Mouse (Mus musculus) myocyte (in vitro differentiated cells): ENCODE data around the gene Gm29776. TPM values are rescaled to one million over a fixed set of nuclear protein-coding genes. Genes with fewer than 3 reads are reported as not detected.

Experiments used
- H3K27me3 ChIP-seq: one replicate; pipeline ENCODE4 v1.6.1; 2011; ENCODE audit not compliant: control insufficient read depth, insufficient read depth, insufficient read length
- H3K36me3 ChIP-seq: one replicate; pipeline ENCODE4 v1.6.1; 2011; ENCODE audit not compliant: control insufficient read depth, insufficient read depth
- H3K4me2 ChIP-seq: one replicate; pipeline ENCODE4 v1.6.1; 2011; ENCODE audit warnings: low read depth, control low read depth
- H3K4me3 ChIP-seq: one replicate; pipeline ENCODE4 v1.5.1; 2011; ENCODE audit warnings: mild to moderate bottlenecking, control low read depth, moderate library complexity
- H3K79me2 ChIP-seq: one replicate; pipeline ENCODE4 v1.6.1; 2011; ENCODE audit not compliant: control insufficient read depth, insufficient read depth
- H3ac ChIP-seq: one replicate; pipeline ENCODE4 v1.6.1; 2011; ENCODE audit not compliant: control insufficient read depth, insufficient read length
- CEBPB ChIP-seq: IDR thresholded peaks from 2 replicates; pipeline ENCODE4 v1.6.1; 2011; ENCODE audit warnings: mild to moderate bottlenecking, moderate library complexity; ENCODE audit not compliant: poor library complexity, insufficient read depth, severe bottlenecking
- E2F4 ChIP-seq: IDR thresholded peaks from one replicate; pipeline ENCODE4 v1.6.1; 2011; ENCODE audit warnings: mild to moderate bottlenecking, control low read depth, moderate library complexity; ENCODE audit not compliant: insufficient read depth
- MAX ChIP-seq: IDR thresholded peaks from one replicate; pipeline ENCODE4 v1.6.1; 2011; ENCODE audit warnings: low read depth, mild to moderate bottlenecking, control low read depth
- MYOD1 ChIP-seq, 3 experiments: IDR thresholded peaks; one replicate each; pipeline ENCODE4 v1.6.1; 2011; ENCODE audit warnings: control low read depth in 2 of 3, low read depth in 2 of 3, mild to moderate bottlenecking in 2 of 3, moderate library complexity in 1 of 3; ENCODE audit not compliant: insufficient read length in 2 of 3, control insufficient read depth in 1 of 3
- MYOG ChIP-seq, 3 experiments: IDR thresholded peaks; one replicate each; pipeline ENCODE4 v1.6.1; 2011; ENCODE audit warnings: control low read depth in 2 of 3, low read depth in 2 of 3, mild to moderate bottlenecking in 2 of 3; ENCODE audit not compliant: insufficient read length in 2 of 3, control insufficient read depth in 1 of 3, insufficient read depth in 1 of 3
- POLR2A ChIP-seq: IDR thresholded peaks from one replicate; pipeline ENCODE4 v1.6.1; 2011; ENCODE audit warnings: low read depth, mild to moderate bottlenecking, control low read depth, moderate library complexity; ENCODE audit not compliant: insufficient read length
- POLR2AphosphoS2 ChIP-seq: IDR thresholded peaks from one replicate; pipeline ENCODE4 v1.6.1; 2011; ENCODE audit warnings: low read depth, control low read depth; ENCODE audit not compliant: insufficient read length
- REST ChIP-seq: IDR thresholded peaks from one replicate; pipeline ENCODE4 v1.6.1; 2011; ENCODE audit warnings: mild to moderate bottlenecking, control low read depth, moderate library complexity; ENCODE audit not compliant: insufficient read depth, insufficient read length
- SRF ChIP-seq: IDR thresholded peaks from one replicate; pipeline ENCODE4 v1.6.1; 2011; ENCODE audit warnings: low read depth; ENCODE audit not compliant: control insufficient read depth, insufficient read length
- TCF12 ChIP-seq: IDR thresholded peaks from one replicate; pipeline ENCODE4 v1.6.1; 2011; ENCODE audit warnings: mild to moderate bottlenecking, control low read depth; ENCODE audit not compliant: poor library complexity, insufficient read depth, severe bottlenecking
- TCF3 ChIP-seq: IDR thresholded peaks from one replicate; pipeline ENCODE4 v1.6.1; 2011; ENCODE audit warnings: low read depth, control low read depth; ENCODE audit not compliant: insufficient read length
- USF1 ChIP-seq: IDR thresholded peaks from one replicate; pipeline ENCODE4 v1.6.1; 2011; ENCODE audit warnings: low read depth, mild to moderate bottlenecking, control low read depth, moderate library complexity
- polyA plus RNA-seq: library from polyadenylated mRNA; unstranded; fragments of >200 nt; fragmentation: generic; extraction: Trizol; gene quantifications from one replicate; pipeline ENCODE4 v1.2.1, GENCODE M21; 2012; ENCODE audit warnings: missing spikeins

The Gm29776 gene
- polyA plus RNA-seq, 1 experiment: 0.04 TPM

- H3K4me2 ChIP-seq: no peak overlapping the region
- no peak overlapping the region for H3K4me3 ChIP-seq
- TF ChIP-seq E2F4 (no peak), REST (no peak), MYOD1 (IDR thresholded peaks at IDR 0.05; ENCODE audit: control insufficient read depth in 1 of 3, insufficient read length in 2 of 3, low read depth in 2 of 3) (no peak), SRF (no peak), TCF3 (no peak), POLR2AphosphoS2 (no peak), MAX (no peak), CEBPB (no peak), MYOG (IDR thresholded peaks at IDR 0.05; ENCODE audit: control insufficient read depth in 1 of 3, insufficient read depth in 1 of 3, insufficient read length in 2 of 3, low read depth in 2 of 3) (no peak), TCF12 (no peak), POLR2A (no peak), USF1 (no peak)
- no peak overlapping the region for H3ac ChIP-seq
- no peaks in the 10 kb centered on the region for H3K79me2 ChIP-seq
- peaks cover 41% of the 10 kb centered on the region for H3K27me3 ChIP-seq
- no peaks in the 10 kb centered on the region for H3K36me3 ChIP-seq
These were observed 31.7 kb upstream of the Gm29776 start for GRCm38 (mm10) chr14:54730305-54730704.

GRCm38 (mm10) chr14:54728823-54729653 lies 30.4 kb upstream of the Gm29776 start:
- H3K4me2 ChIP-seq: no peak overlapping the region
- no peak for TF ChIP-seq CEBPB
- peaks cover 41% of the 10 kb centered on the region for H3K27me3 ChIP-seq
- no peak overlapping the region for H3ac ChIP-seq
- no peaks in the 10 kb centered on the region for H3K79me2 ChIP-seq
- H3K4me3 ChIP-seq: no peak overlapping the region
- H3K36me3 ChIP-seq: no peaks in the 10 kb centered on the region

GRCm38 (mm10) chr14:54727565-54727964 lies 28.9 kb upstream of the Gm29776 start:
- TF ChIP-seq MYOD1 (IDR thresholded peaks at IDR 0.05; ENCODE audit: control insufficient read depth in 1 of 3, insufficient read length in 2 of 3, low read depth in 2 of 3) (no peak), REST (no peak), MYOG (IDR thresholded peaks at IDR 0.05; ENCODE audit: control insufficient read depth in 1 of 3, insufficient read depth in 1 of 3, insufficient read length in 2 of 3, low read depth in 2 of 3) (no peak), POLR2A (no peak), E2F4 (no peak), MAX (no peak), TCF3 (no peak), TCF12 (no peak), USF1 (no peak), POLR2AphosphoS2 (no peak), CEBPB (no peak), SRF (no peak)
- H3ac ChIP-seq: no peak overlapping the region
- H3K79me2 ChIP-seq: no peaks in the 10 kb centered on the region
- peaks cover 44% of the 10 kb centered on the region for H3K27me3 ChIP-seq
- H3K4me2 ChIP-seq: no peak overlapping the region
- no peaks in the 10 kb centered on the region for H3K36me3 ChIP-seq
- H3K4me3 ChIP-seq: no peak overlapping the region

GRCm38 (mm10) chr14:54724049-54724448 lies 25.4 kb upstream of the Gm29776 start:
- peaks cover 35% of the 10 kb centered on the region for H3K27me3 ChIP-seq
- H3ac ChIP-seq: no peak overlapping the region
- no peaks in the 10 kb centered on the region for H3K36me3 ChIP-seq
- TF ChIP-seq TCF12 (no peak), MYOG (IDR thresholded peaks at IDR 0.05; ENCODE audit: control insufficient read depth in 1 of 3, insufficient read depth in 1 of 3, insufficient read length in 2 of 3, low read depth in 2 of 3) (no peak), CEBPB (no peak), SRF (no peak), E2F4 (no peak), MAX (no peak), REST (no peak), TCF3 (no peak), POLR2AphosphoS2 (no peak), MYOD1 (IDR thresholded peaks at IDR 0.05; ENCODE audit: control insufficient read depth in 1 of 3, insufficient read length in 2 of 3, low read depth in 2 of 3) (no peak), POLR2A (no peak), USF1 (no peak)
- H3K4me2 ChIP-seq: no peak overlapping the region
- H3K4me3 ChIP-seq: no peak overlapping the region
- no peaks in the 10 kb centered on the region for H3K79me2 ChIP-seq

- no peak overlapping the region for H3ac ChIP-seq
- no peak overlapping the region for H3K4me2 ChIP-seq
- no peak overlapping the region for H3K4me3 ChIP-seq
- peaks cover 35% of the 10 kb centered on the region for H3K27me3 ChIP-seq
- H3K79me2 ChIP-seq: no peaks in the 10 kb centered on the region
- H3K36me3 ChIP-seq: no peaks in the 10 kb centered on the region
- TF ChIP-seq MYOG (IDR thresholded peaks at IDR 0.05; ENCODE audit: control insufficient read depth in 1 of 3, insufficient read depth in 1 of 3, insufficient read length in 2 of 3, low read depth in 2 of 3): no peak
- no peak for TF ChIP-seq POLR2AphosphoS2
- no peak for TF ChIP-seq TCF12
These were observed 23.1 kb upstream of the Gm29776 start for GRCm38 (mm10) chr14:54721711-54722110.
